Mouse (Mus musculus) embryonic facial prominence, embryonic 11.5 days (tissue): ENCODE data around the gene Gm9918. TPM values are rescaled to one million over a fixed set of nuclear protein-coding genes. Genes with fewer than 3 reads are reported as not detected.

Experiments
- ATAC-seq: fragments of 200-750 bp; cut with Nextera tagmentation; replicated peaks from 2 replicates; pipeline ENCODE4 v1.8.0; 2017; ENCODE audit warnings: low read depth; ENCODE audit not compliant: insufficient number of reproducible peaks, low FRiP score, low TSS enrichment
- DNase-seq: peaks from one replicate; pipeline ENCODE4 v3.0.0-alpha.2; 2015; ENCODE audit warnings: low spot score
- H3K27ac ChIP-seq: fragments of 300-500 bp; sonication (generic); replicated peaks from 2 replicates; pipeline ENCODE4 v1.5.1; 2014; ENCODE audit warnings: mild to moderate bottlenecking, low read depth, low read length, control low read depth
- H3K27me3 ChIP-seq: fragments of 300-500 bp; sonication (generic); 2 replicates; pipeline ENCODE4 v1.6.1; 2014; ENCODE audit warnings: mild to moderate bottlenecking, low read length, moderate library complexity, mixed read lengths; ENCODE audit not compliant: control insufficient read depth, insufficient read depth
- H3K36me3 ChIP-seq: fragments of 300-500 bp; sonication (generic); replicated peaks from 2 replicates; pipeline ENCODE4 v1.6.1; 2014; ENCODE audit warnings: low read depth, mild to moderate bottlenecking, low read length, moderate library complexity, mixed read lengths; ENCODE audit not compliant: control insufficient read depth, insufficient read depth
- H3K4me1 ChIP-seq: fragments of 300-500 bp; sonication (generic); 2 replicates; pipeline ENCODE4 v1.6.1; 2014; ENCODE audit warnings: low read length, mixed read lengths; ENCODE audit not compliant: control insufficient read depth, insufficient read depth
- H3K4me2 ChIP-seq: fragments of 300-500 bp; sonication (generic); 2 replicates; pipeline ENCODE4 v1.6.1; 2014; ENCODE audit warnings: low read depth, mild to moderate bottlenecking, control low read depth, low read length, moderate library complexity
- H3K4me3 ChIP-seq: fragments of 300-500 bp; sonication (generic); 2 replicates; pipeline ENCODE4 v1.5.1; 2014; ENCODE audit warnings: low read depth, low read length, control low read depth
- H3K9ac ChIP-seq: fragments of 300-500 bp; sonication (generic); replicated peaks from 2 replicates; pipeline ENCODE4 v1.6.1; 2014; ENCODE audit warnings: mild to moderate bottlenecking, control low read depth, low read length
- H3K9me3 ChIP-seq: fragments of 300-500 bp; sonication (generic); replicated peaks from 2 replicates; pipeline ENCODE4 v1.6.1; 2016; ENCODE audit warnings: mild to moderate bottlenecking, low read length, inconsistent platforms, mixed read lengths; ENCODE audit not compliant: control insufficient read depth
- WGBS: fragments of 180-500 bp; shearing (Covaris S2); extraction: QIAGEN DNeasy Blood & Tissue Kit; methylation state at CpG from one replicate; pipeline ENCODE4 v1.1.7; 2014; 5-methylcytosine and 5-hydroxymethylcytosine counted together
- polyA plus RNA-seq: library from polyadenylated mRNA; unstranded; fragments of >200 nt; fragmentation: Nextera tagmentation; extraction: Ambion mirVana; gene quantifications from 2 replicates; pipeline ENCODE4 v1.2.1, GENCODE M21; 2014

Gene Gm9918
- polyA plus RNA-seq, 1 experiment from 2014 or later = 0.58 TPM

DNA sequence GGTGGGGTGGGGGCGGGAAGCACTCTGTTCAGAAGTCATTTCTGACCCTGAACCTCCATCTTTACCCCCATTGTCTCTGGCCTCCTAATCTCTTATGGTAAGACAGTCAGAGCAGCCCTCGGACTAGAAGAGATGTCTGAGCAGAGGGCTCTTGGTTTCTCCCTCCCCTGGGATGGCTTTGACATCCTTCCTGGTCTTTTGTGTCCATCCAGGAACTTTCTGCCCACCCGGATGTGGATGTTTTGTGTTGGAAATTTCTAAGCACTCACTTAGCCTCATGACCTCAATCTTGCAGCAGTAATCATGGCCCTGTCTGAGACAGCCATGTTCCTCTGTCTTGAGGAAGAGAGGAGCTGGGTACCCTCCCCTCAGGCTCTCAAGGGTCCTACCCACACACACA, 1.1 kb downstream of the Gm9918 start:
- no peaks in the 10 kb centered on the region for H3K27me3 ChIP-seq
- no peak overlapping the region for H3K4me3 ChIP-seq
- H3K9ac ChIP-seq = no peak overlapping the region
- ATAC-seq = no peak
- no peaks in the 10 kb centered on the region for H3K9me3 ChIP-seq
- H3K4me2 ChIP-seq = peak overlapping the region; percentile 60; the same call in 1 of the 2 replicates
- no peak overlapping the region for H3K27ac ChIP-seq
- WGBS = 23% methylated on average over 3 of the region's 3 CpGs
- peaks cover 5% of the 10 kb centered on the region for H3K4me1 ChIP-seq
- no peaks in the 10 kb centered on the region for H3K36me3 ChIP-seq
- no peak for DNase-seq

DNA sequence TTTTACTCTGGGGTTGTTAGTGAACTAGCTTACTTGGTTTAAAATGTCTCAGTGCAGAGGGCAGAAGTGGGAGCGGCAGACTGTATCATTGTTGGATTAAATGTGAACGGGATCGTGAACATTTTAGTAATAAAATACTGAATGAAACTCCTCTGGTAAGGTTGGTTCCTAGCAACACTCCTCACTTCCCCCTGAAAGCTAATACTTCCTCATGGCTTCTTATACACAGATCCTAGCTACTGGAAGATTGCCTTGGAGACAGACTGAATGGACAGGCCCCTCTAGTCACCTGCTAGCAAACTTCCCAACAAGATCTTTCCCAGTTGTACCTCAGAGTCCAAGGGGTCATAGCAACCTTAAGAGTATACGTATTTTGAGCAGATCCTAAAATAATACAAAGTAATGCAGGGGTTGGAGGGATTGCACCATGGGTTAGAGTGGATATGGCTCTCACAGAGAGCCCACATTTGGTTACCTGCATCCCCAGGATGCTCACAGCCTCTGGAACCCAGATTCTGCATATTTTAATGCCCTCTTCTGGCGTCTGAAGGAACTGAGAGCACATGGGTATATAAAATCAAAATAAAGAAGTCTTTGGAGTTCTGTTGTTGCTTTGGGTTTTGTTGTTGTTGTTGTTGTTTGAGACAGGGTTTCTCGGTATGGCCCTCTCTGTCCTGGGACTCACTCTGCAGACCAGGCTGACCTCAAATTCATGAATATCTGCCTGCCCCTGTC, 3.8 kb downstream of the Gm9918 start:
- no peaks in the 10 kb centered on the region for H3K9me3 ChIP-seq
- no peak for ATAC-seq
- H3K27ac ChIP-seq = no peak overlapping the region
- H3K9ac ChIP-seq = no peak overlapping the region
- no peak for DNase-seq
- 74% methylated on average over 6 of the region's 6 CpGs for WGBS
- no peak overlapping the region for H3K4me3 ChIP-seq
- H3K4me1 ChIP-seq = peaks cover 5% of the 10 kb centered on the region
- H3K27me3 ChIP-seq = no peaks in the 10 kb centered on the region
- no peaks in the 10 kb centered on the region for H3K36me3 ChIP-seq
- no peak overlapping the region for H3K4me2 ChIP-seq

DNA sequence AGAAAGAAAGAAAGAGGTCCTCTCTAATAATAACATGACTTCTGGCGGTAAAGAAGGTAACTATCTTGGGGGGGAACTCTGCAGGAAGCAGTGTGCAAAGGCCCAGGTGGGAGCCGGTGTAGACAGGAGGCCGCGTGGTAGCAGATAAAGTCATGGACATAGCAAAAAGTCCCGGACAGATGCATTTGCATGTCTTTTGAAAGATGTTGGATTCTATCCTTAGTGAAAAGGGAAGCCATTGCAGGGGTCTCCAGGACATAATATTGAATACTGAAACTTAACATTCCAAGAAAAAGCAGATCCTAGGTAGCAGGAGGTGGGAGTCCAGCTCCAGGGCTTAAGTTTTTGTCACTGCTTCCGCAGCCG, 8.3 kb downstream of the Gm9918 start:
- H3K4me3 ChIP-seq = peak overlapping the region; percentile 90
- no peaks in the 10 kb centered on the region; the same call in none of the 2 replicates for H3K36me3 ChIP-seq
- H3K9me3 ChIP-seq = no peaks in the 10 kb centered on the region
- ATAC-seq = no peak; the same call in 1 of the 2 replicates
- H3K4me2 ChIP-seq = peak overlapping the region; percentile 43
- H3K27me3 ChIP-seq = no peaks in the 10 kb centered on the region
- WGBS = 34% methylated on average over 7 of the region's 7 CpGs
- no peak for DNase-seq
- H3K27ac ChIP-seq = peak overlapping the region; percentile 76
- peaks cover 6% of the 10 kb centered on the region for H3K4me1 ChIP-seq
- peak overlapping the region; percentile 69 for H3K9ac ChIP-seq

DNA sequence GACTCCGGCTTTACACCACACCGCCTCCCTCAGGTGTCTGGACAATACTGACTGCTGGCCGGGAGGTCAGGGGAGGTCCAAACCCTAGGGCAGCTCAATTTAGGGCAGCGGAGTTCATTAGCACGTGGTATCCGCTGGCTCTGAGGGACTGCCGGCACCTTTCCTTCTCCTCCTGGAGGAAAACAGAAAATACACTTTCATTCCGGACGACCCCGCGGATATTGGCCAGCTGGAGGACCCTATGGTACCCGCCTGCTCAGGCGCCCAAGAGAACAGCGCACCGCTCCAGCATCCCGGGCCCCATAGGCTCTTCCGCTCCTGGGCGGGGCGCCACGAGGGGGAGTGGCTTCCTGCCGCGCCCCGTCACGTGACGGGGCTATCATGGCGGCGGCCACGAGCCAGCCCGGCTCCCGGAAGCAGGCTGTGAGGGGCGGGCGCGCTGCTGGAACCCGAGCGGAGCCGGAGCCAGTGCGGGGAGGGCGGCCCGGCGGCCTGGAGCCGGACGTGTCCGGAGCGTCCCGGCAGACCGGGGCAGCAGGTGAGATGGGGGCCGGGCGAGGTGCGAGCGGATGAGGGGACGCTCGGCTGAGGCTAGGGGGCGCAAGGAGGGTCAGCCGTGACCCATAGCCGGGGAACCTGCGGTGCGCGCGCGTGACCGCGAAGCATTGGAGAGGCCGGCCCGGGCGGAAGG, 8.9 kb downstream of the Gm9918 start, which contains the start of gene Mfsd5:
Gene Mfsd5 (plus strand): TSS at position 363 of the 691 bp plus-strand sequence.
- peak; percentile 95 for DNase-seq
- WGBS = under 1% methylated on average over 65 of the region's 65 CpGs
- H3K36me3 ChIP-seq = no peaks in the 10 kb centered on the region; the same call in none of the 2 replicates
- H3K4me1 ChIP-seq = peaks cover 6% of the 10 kb centered on the region
- no peaks in the 10 kb centered on the region for H3K9me3 ChIP-seq
- peak; percentile 95 for ATAC-seq
- H3K27ac ChIP-seq = peak within 1 kb of the TSS; percentile 76
- peak within 1 kb of the TSS; percentile 84 for H3K9ac ChIP-seq
- peak within 1 kb of the TSS; percentile 43 for H3K4me2 ChIP-seq
- peak within 1 kb of the TSS; percentile 90 for H3K4me3 ChIP-seq
- H3K27me3 ChIP-seq = no peaks in the 10 kb centered on the region

DNA sequence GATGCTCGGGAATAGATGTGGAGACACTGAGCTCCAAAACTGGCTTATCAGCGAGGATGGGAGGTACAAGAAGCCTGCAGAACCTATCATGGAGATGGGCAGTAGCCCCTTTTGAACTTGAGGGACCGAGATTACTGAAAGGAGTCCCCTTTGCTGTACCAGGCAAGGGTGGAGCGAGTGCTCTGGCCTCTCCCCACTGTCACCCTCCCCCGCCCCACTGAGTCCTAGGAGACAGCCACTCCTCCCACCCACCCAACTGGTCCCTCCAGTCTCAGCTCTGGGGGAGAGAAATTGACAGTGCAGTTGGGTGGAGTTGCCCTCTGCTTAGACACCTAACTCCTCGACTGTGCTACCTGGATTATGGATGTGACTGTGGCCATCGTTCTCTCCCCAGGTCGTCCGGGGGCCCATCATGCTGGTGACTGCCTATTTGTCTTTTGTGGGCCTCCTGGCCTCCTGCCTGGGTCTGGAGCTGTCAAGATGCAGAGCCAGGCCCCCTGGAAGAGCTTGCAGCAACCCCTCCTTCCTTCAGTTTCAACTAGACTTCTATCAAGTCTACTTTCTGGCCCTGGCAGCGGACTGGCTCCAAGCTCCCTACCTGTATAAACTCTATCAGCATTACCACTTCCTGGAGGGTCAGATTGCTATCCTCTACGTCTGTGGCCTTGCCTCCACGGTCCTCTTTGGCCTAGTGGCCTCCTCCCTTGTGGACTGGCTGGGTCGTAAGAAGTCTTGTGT, 9.6 kb downstream of the Gm9918 start:
- peaks cover 6% of the 10 kb centered on the region for H3K4me1 ChIP-seq
- peak overlapping the region; percentile 72; the same call in 1 of the 2 replicates for H3K27ac ChIP-seq
- DNase-seq = no peak
- H3K4me2 ChIP-seq = peak overlapping the region; percentile 43
- no peaks in the 10 kb centered on the region for H3K9me3 ChIP-seq
- H3K36me3 ChIP-seq = no peaks in the 10 kb centered on the region; the same call in none of the 2 replicates
- peak overlapping the region; percentile 90 for H3K4me3 ChIP-seq
- H3K27me3 ChIP-seq = no peaks in the 10 kb centered on the region
- 0 out of 2 replicates have a peak, but pooled peaks have one; percentile 25 for ATAC-seq
- WGBS = 27% methylated on average over 13 of the region's 13 CpGs
- H3K9ac ChIP-seq = peak overlapping the region; percentile 84

DNA sequence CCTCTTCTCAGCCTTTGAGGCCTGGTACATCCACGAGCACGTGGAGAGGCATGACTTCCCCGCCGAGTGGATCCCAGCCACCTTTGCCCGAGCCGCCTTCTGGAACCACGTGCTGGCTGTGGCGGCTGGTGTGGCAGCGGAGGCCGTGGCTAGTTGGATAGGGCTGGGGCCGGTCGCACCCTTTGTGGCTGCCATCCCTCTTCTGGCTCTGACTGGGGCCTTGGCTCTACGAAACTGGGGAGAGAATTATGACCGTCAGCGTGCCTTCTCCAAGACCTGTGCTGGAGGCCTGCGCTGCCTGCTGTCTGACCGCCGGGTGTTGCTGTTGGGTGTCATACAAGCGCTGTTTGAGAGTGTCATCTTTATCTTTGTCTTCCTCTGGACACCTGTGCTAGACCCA, 10.3 kb downstream of the Gm9918 start:
- DNase-seq = no peak
- Histone ChIP-seq H3K4me3 (peak overlapping the region; percentile 90), H3K4me1 (peaks cover 6% of the 10 kb centered on the region), H3K4me2 (no peak overlapping the region; the same call in 1 of the 2 replicates), H3K9ac (no peak overlapping the region), H3K36me3 (no peaks in the 10 kb centered on the region; the same call in none of the 2 replicates), H3K27me3 (no peaks in the 10 kb centered on the region), H3K9me3 (no peaks in the 10 kb centered on the region), H3K27ac (no peak overlapping the region)
- no peak for ATAC-seq
- 92% methylated on average over 19 of the region's 19 CpGs for WGBS

DNA sequence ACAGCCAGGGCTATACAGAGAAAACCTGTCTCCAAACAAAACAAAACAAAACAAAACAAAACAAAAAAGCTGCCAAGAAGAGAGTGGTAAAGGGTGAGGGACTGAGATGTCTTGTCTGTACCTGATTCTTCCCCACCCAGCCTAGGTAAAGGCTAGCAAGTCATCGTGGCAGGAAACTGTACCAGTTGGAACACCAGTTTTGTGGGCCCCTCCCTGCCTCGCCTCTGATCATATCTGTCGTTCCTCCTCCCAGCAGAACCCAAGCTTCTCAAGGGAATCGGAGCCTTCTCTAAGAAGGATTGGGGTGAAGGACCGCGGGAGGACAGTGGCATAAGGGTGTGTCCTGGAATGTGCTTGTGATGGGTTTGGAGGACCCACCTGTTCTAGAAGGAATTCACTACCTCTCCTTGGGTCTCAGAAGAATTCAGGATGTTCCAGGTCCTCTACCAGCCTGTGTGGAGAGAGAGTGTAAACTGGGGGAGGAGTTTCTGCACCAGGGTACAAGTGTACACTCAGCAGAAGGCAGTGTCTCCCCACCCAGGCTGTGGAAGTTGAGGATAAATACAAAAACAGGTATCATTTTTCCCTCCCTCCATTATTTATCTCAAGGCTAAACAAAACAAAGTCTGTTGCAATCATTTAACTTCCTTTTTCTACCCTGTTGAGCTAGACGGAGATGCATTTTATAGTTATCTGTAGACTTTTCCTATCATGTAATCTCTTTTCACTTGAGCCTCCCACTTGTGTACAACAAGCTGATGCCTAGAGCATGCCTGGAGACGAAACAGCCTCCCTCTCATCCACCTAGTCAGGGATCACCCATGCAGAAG, 12.3 kb downstream of the Gm9918 start:
- Histone ChIP-seq H3K4me1 (peaks cover 6% of the 10 kb centered on the region), H3K4me3 (no peak overlapping the region), H3K27me3 (no peaks in the 10 kb centered on the region), H3K4me2 (no peak overlapping the region), H3K27ac (no peak overlapping the region), H3K9me3 (no peaks in the 10 kb centered on the region), H3K36me3 (no peaks in the 10 kb centered on the region; the same call in none of the 2 replicates), H3K9ac (no peak overlapping the region)
- DNase-seq (no peak), ATAC-seq (no peak)
- 86% methylated on average over 8 of the region's 8 CpGs for WGBS
